Mouse (Mus musculus) urinary bladder, postnatal 36 days (tissue): ENCODE results near the gene Nsg1.

ENCODE experiments used
- DNase-seq, 2 experiments: peaks; one replicate each; pipeline ENCODE4 v3.0.0; 2022; ENCODE audit warnings: low spot score in 2 of 2, mixed read lengths in 1 of 2

The Nsg1 gene

GRCm38 (mm10) chr5:38159634-38160413, at the start of gene Nsg1:
TSS of gene Nsg1 (minus strand) at chr5:38159907.
- DNase-seq: no peak

- no peak for DNase-seq
These were observed 49.3 kb upstream of the Nsg1 start for GRCm38 (mm10) chr5:38208985-38209384.

GRCm38 (mm10) chr5:38205303-38205726, 45.6 kb upstream of the Nsg1 start:
- no peak for DNase-seq

GRCm38 (mm10) chr5:38199686-38200085, 40.0 kb upstream of the Nsg1 start:
- no peak for DNase-seq

GRCm38 (mm10) chr5:38197482-38197823, 37.7 kb upstream of the Nsg1 start:
- peak; percentile 58 to 78 for DNase-seq

GRCm38 (mm10) chr5:38196821-38197481, 37.2 kb upstream of the Nsg1 start:
- DNase-seq: no peak

GRCm38 (mm10) chr5:38195941-38196340, 36.2 kb upstream of the Nsg1 start:
- no peak for DNase-seq

- DNase-seq: no peak
These were observed 35.2 kb upstream of the Nsg1 start for GRCm38 (mm10) chr5:38194946-38195345.

- no peak for DNase-seq
These were observed 31.2 kb upstream of the Nsg1 start for GRCm38 (mm10) chr5:38190907-38191306.

GRCm38 (mm10) chr5:38187006-38187405, 27.3 kb upstream of the Nsg1 start:
- DNase-seq: no peak

- DNase-seq: no peak
These were observed 25.1 kb upstream of the Nsg1 start for GRCm38 (mm10) chr5:38184688-38185285.

GRCm38 (mm10) chr5:38174256-38174912, 14.7 kb upstream of the Nsg1 start:
- DNase-seq: no peak

- DNase-seq: no peak
These were observed 14.1 kb upstream of the Nsg1 start for GRCm38 (mm10) chr5:38173766-38174165.

GRCm38 (mm10) chr5:38168497-38168896, 8.8 kb upstream of the Nsg1 start:
- DNase-seq: no peak

- peak; percentile 5 to 14 for DNase-seq
These were observed 617 bp downstream of the Nsg1 start for GRCm38 (mm10) chr5:38158947-38159633.

- DNase-seq: no peak
These were observed 1.2 kb downstream of the Nsg1 start for GRCm38 (mm10) chr5:38158501-38158946.

GRCm38 (mm10) chr5:38157481-38158020, 2.2 kb downstream of the Nsg1 start:
- no peak for DNase-seq

GRCm38 (mm10) chr5:38153636-38154035, 6.1 kb downstream of the Nsg1 start:
- no peak for DNase-seq

GRCm38 (mm10) chr5:38152201-38153108, 7.3 kb downstream of the Nsg1 start:
- DNase-seq: no peak

GRCm38 (mm10) chr5:38151264-38151663, 8.4 kb downstream of the Nsg1 start:
- DNase-seq: no peak
